Mouse (Mus musculus): ENCODE results near the gene Htra3. TPM values are rescaled to one million over a fixed set of nuclear protein-coding genes. Genes with fewer than 3 reads are reported as not detected.

The Htra3 gene
- polyA plus RNA-seq, 1 experiment from 2014 or later = 7.3 TPM

DNA sequence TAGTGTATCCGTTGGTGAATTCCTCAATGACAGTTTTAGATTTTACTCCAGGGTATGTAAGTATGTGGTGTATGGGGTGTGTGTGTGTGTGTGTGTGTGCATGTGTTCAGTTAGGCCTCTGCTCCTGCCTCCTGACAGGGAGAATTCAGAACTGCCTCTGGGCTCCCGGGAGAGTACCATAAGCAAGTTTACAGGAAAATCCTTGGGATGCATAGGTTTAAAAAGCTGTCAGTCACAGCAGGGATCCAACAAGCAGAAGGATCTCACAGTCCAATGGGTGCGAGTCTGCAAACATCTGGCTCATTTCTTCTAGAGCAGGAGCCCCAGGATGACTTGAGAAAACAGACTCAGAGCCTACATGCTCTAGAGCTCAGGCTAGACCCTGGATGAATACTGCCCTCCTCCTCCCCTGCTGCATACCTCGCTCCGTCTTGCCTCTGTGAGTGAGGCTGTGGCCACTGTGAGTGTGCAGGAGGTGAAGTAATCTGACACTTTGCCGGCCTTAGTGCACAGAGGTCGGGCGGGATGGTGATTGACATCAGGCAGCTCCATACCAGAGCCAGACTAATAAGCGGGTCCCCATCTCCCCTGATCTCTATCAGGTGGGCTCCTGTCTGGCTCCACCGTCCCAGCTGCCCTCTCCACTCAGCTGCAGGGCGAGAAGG lies 9.7 kb downstream of the Htra3 start:
- no peak for ATAC-seq (ENCODE audit: low FRiP score)
- H3K36me3 ChIP-seq = no peaks in the 10 kb centered on the region
- no peaks in the 10 kb centered on the region for H3K9me3 ChIP-seq (replicated peaks)
- H3K4me1 ChIP-seq = peaks cover 33% of the 10 kb centered on the region
- 35% methylated on average over 11 of the region's 11 CpGs for WGBS
- H3K27me3 ChIP-seq = no peaks in the 10 kb centered on the region
- no peak overlapping the region for H3K27ac ChIP-seq
- H3K4me3 ChIP-seq = no peak overlapping the region
- no peak overlapping the region for H3K4me2 ChIP-seq (replicated peaks)
- H3K9ac ChIP-seq = no peak overlapping the region

DNA sequence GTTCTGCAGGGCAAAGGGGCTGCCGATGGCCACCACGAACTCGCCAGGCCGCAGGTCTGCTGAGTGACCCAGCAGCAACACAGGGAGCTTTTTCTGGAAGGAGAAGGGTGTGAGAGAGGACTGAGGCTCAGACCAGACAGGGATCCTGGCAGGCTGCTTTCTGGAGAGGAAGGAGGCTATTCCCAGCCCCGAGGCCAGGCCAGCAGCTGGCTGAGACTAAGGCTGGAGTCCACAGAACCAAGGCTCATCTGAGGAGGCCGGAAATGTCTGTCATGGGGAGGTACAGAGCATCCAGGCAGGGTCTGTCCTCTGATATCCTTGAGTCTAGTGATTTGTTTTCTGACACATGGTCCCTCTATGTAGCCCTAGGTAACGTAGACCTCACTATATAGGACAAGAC lies 13.4 kb downstream of the Htra3 start:
- 90% methylated on average over 7 of the region's 7 CpGs for WGBS
- Histone ChIP-seq H3K36me3 (no peaks in the 10 kb centered on the region), H3K4me1 (peaks cover 16% of the 10 kb centered on the region), H3K4me3 (no peak overlapping the region), H3K9ac (no peak overlapping the region), H3K27me3 (no peaks in the 10 kb centered on the region), H3K4me2 (replicated peaks) (no peak overlapping the region), H3K9me3 (replicated peaks) (no peaks in the 10 kb centered on the region), H3K27ac (no peak overlapping the region)
- ATAC-seq (ENCODE audit: low FRiP score) = no peak

DNA sequence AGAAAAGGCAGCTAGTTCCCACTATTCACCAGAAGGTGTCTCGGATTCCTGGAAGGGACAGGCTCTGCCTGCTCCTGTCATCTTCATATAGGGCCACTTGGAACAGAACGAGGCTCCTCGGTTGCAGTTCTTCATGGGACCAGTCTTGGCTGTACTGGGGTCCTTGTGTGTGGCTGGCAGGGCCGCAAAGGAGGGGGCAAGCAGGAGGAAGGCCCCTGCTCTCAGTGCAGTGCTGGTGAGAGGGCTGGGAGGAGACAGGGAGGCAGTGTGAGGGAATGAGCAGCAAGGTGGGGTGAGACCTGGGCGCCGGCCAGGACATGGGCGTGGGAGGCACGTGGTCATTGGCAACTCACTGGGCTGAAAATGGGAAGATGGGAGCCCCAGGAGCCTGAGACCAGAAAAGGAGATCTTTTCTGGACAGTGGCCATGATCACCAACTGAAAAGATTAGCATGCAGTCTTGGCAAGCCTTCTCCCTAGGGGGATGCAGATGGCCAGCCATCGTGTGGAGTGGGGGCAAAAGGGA lies 17.5 kb downstream of the Htra3 start:
- no peak for ATAC-seq (ENCODE audit: low FRiP score)
- Histone ChIP-seq H3K27me3 (no peaks in the 10 kb centered on the region), H3K36me3 (no peaks in the 10 kb centered on the region), H3K9me3 (replicated peaks) (no peaks in the 10 kb centered on the region), H3K27ac (no peak overlapping the region), H3K4me1 (no peaks in the 10 kb centered on the region), H3K4me3 (no peak overlapping the region), H3K4me2 (replicated peaks) (no peak overlapping the region), H3K9ac (no peak overlapping the region)
- WGBS = 85% methylated on average over 9 of the region's 9 CpGs

DNA sequence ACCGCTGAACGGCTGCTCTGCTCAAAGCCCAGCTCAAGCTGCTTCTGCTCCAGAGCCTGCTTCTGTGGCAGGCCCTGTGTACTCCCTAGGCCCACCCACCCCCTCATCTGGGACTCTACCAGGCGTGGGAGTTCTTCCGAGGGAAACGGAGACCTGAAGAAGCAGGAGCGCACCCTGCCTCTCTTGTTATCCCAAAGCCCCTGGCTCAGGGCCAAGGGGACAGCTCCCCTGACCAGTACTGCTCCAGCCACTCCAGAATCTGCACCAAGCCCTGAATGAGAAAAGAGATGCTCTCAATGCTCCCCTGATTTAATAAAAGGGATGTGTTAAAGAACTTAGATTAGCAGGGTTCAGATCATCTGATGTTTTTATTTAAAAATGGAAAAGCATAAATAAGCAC lies 18.4 kb downstream of the Htra3 start:
- Histone ChIP-seq H3K4me3 (no peak overlapping the region), H3K4me1 (no peaks in the 10 kb centered on the region), H3K36me3 (no peaks in the 10 kb centered on the region), H3K4me2 (replicated peaks) (no peak overlapping the region), H3K9ac (no peak overlapping the region), H3K9me3 (replicated peaks) (no peaks in the 10 kb centered on the region), H3K27ac (no peak overlapping the region), H3K27me3 (no peaks in the 10 kb centered on the region)
- 83% methylated on average over 6 of the region's 6 CpGs for WGBS
- no peak for ATAC-seq (ENCODE audit: low FRiP score)

DNA sequence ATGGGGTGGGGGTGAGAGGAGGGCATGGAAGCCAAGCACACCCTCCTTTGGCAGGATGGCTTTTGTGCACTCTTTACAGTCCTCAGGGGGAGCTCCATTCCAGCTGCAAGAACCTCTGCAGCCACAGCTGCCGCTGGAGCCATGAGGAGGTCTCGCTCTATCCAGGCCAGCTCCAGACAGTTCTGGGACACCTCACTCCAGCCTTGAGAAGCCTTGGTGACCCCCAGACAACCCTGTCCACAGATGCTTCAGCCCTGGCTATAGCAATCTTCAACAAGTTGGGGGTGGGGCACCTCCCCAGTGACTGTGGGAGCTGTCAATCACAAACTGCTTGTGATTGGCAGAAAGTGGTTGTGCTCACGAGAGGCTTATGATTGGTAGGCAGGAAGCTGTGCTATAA lies 20.1 kb downstream of the Htra3 start:
- H3K9me3 ChIP-seq (replicated peaks) = no peaks in the 10 kb centered on the region
- ATAC-seq (ENCODE audit: low FRiP score) = no peak
- no peak overlapping the region for H3K4me3 ChIP-seq
- H3K27me3 ChIP-seq = no peaks in the 10 kb centered on the region
- no peak overlapping the region for H3K27ac ChIP-seq
- H3K9ac ChIP-seq = no peak overlapping the region
- H3K36me3 ChIP-seq = no peaks in the 10 kb centered on the region
- 52% methylated on average over 3 of the region's 3 CpGs for WGBS
- no peak overlapping the region for H3K4me2 ChIP-seq (replicated peaks)
- H3K4me1 ChIP-seq = no peaks in the 10 kb centered on the region

DNA sequence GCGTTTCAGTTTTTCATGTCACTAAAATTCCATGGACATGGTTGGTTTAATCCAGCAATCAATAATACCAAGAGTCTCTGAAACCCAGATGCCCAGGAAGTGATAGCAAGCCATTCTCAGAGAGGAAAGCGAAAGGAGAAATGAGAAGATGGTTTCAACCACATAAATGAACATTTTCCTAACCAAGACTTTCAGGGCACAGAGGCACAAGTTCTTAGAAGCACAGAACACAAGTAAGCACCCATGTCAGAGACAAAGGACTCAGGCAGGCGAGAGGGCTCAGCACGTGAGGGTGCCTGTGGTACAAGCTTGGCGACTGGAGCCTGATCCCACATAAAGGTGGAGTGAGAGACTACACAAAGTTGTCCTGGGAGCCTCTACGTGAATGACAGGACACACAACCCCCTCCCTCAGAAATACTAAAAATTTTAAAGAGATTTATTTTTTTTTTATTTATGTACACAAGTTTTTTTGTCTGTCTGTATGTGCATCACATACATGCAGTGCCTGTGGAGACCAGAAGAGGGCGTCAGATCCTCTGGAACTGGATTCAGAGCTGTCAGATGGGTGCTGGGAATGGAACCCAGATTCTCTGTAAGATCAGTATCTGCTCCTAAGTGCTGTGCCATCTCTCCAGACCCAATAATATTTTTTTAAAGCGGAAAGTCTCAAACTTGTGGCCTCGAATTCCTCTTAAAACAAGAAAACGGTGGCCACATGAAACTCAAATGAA lies 23.7 kb downstream of the Htra3 start:
- no peaks in the 10 kb centered on the region for H3K9me3 ChIP-seq (replicated peaks)
- no peak for ATAC-seq (ENCODE audit: low FRiP score)
- no peaks in the 10 kb centered on the region for H3K27me3 ChIP-seq
- H3K4me2 ChIP-seq (replicated peaks) = no peak overlapping the region
- no peak overlapping the region for H3K4me3 ChIP-seq
- no peaks in the 10 kb centered on the region for H3K36me3 ChIP-seq
- no peak overlapping the region for H3K27ac ChIP-seq
- H3K4me1 ChIP-seq = no peaks in the 10 kb centered on the region
- WGBS = 90% methylated on average over 10 of the region's 10 CpGs
- H3K9ac ChIP-seq = no peak overlapping the region

DNA sequence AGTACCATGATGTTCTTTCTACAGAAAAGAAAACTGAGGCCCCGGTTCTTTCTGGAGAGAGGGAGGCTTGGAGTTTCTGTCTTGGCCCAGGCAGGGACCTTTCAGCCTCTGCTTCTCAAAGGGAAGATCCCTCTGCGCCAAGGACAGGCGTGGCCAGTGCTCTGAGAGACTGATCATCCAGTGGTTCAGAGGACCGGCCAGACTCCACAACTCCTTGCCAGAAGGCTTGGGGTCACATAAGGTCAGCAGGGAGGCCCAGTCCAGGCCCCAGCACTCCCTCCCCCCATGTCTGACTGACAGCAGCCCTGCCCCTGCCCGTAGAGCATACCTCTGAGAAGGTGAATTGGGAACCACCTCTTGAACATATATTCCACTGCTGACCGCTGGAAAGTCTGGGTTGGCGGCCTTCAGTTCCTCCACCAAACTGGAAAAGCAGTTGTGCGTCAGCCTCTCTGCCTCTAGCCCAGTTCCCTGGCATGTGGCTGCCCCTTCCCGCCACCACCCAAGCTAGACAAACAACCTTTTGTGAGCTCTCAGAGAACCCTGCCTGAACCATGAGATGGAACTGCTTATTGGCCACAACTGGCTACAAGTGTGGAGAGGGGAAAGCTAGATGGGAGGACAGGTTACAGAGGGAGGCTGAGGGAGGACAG lies 25.7 kb downstream of the Htra3 start:
- no peak for ATAC-seq (ENCODE audit: low FRiP score)
- Histone ChIP-seq H3K4me3 (no peak overlapping the region), H3K27ac (no peak overlapping the region), H3K36me3 (no peaks in the 10 kb centered on the region), H3K9me3 (replicated peaks) (no peaks in the 10 kb centered on the region), H3K4me1 (no peaks in the 10 kb centered on the region), H3K9ac (no peak overlapping the region), H3K4me2 (replicated peaks) (no peak overlapping the region), H3K27me3 (no peaks in the 10 kb centered on the region)
- WGBS = 74% methylated on average over 9 of the region's 9 CpGs

DNA sequence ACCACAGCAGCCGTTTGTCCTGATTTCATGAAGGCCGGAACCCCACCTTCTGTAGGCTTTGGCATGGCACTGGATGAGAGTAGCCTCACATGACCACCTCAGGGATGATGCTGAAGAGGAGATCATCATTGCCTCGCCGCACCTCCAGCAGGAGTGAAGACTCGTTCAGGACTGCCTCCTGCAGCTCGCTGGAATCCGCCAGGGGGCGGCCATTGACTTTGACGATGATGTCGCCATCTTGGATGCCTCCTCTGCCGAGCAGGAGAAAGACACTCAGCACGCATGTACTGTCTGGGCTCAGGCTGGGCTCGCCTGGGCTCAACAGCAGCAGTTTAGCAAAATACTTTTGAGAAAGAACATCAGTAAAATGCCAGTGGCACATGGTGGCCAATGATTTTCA lies 26.7 kb downstream of the Htra3 start:
- H3K4me2 ChIP-seq (replicated peaks) = no peak overlapping the region
- no peaks in the 10 kb centered on the region for H3K4me1 ChIP-seq
- H3K36me3 ChIP-seq = no peaks in the 10 kb centered on the region
- 90% methylated on average over 13 of the region's 13 CpGs for WGBS
- no peak overlapping the region for H3K4me3 ChIP-seq
- no peak overlapping the region for H3K27ac ChIP-seq
- no peak for ATAC-seq (ENCODE audit: low FRiP score)
- H3K9me3 ChIP-seq (replicated peaks) = no peaks in the 10 kb centered on the region
- no peaks in the 10 kb centered on the region for H3K27me3 ChIP-seq
- H3K9ac ChIP-seq = no peak overlapping the region

DNA sequence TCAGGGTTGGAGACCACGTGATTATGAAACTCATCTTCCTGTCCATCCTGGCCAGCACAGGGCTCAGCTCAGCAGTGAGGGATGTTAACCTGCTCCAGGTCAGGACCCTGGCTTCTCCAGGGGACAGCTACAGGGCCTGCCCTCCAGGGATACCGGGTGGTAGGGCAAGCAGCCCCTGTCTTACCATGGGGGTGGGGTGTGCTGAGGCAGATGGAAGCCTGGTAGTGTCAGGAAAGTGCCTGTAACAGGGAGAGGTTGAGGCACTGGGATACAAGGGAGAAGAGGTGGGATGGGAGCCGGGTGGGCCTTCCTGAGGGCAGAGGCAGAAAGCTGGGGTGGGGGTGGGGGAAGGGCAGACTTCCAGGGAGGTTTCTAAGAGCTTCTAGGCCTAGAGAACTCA lies 27.3 kb downstream of the Htra3 start:
- no peak overlapping the region for H3K27ac ChIP-seq
- no peaks in the 10 kb centered on the region for H3K9me3 ChIP-seq (replicated peaks)
- ATAC-seq (ENCODE audit: low FRiP score) = no peak
- no peaks in the 10 kb centered on the region for H3K27me3 ChIP-seq
- H3K9ac ChIP-seq = no peak overlapping the region
- no peak overlapping the region for H3K4me3 ChIP-seq
- H3K4me2 ChIP-seq (replicated peaks) = no peak overlapping the region
- H3K4me1 ChIP-seq = no peaks in the 10 kb centered on the region
- no peaks in the 10 kb centered on the region for H3K36me3 ChIP-seq
- 89% methylated on average over 3 of the region's 3 CpGs for WGBS

DNA sequence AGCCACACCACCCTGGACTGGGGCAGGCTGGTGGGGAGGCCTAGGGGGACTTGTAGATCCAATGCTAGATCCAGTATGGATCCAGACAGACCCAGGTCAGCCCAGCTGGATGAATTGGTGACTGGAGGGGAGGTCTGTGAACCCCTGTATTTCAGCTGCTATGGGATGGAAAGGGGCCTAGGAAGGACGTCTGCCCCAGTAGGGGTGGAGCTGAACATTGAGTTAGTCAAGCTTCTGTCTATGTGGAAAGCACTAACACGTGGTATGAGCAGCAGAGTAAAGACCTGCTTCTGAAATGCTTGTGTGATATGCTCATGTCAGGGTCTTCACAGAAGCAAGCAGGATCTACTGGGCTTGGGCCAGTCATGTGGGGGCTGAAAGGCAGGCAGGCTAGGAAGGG lies 31.4 kb downstream of the Htra3 start:
- Histone ChIP-seq H3K9me3 (replicated peaks) (no peaks in the 10 kb centered on the region), H3K4me3 (no peak overlapping the region), H3K4me2 (replicated peaks) (no peak overlapping the region), H3K4me1 (no peaks in the 10 kb centered on the region), H3K27me3 (no peaks in the 10 kb centered on the region), H3K9ac (no peak overlapping the region), H3K27ac (no peak overlapping the region), H3K36me3 (no peaks in the 10 kb centered on the region)
- no peak for ATAC-seq (ENCODE audit: low FRiP score)
- 67% methylated on average over 2 of the region's 2 CpGs for WGBS

DNA sequence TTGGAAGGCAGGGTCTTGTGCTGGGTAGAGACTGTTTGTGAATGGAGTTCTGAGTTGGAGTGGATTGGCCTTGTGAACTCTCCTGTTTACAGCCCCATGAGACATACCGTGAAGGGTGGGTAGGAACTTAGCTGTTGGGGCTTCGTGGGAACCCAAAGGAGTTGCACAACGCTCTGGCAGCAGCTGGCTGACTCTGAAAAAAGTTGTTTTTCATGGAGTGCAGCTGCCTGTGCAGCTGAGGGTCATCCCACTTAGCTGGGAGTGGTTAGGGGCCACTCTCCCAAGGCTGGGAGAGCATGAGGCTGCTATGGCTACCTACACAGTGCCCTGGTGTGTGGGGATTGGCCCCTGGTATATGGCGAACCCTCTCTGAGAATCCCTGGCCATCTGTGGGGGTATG lies 32.0 kb downstream of the Htra3 start:
- no peak overlapping the region for H3K4me2 ChIP-seq (replicated peaks)
- H3K9ac ChIP-seq = no peak overlapping the region
- no peak overlapping the region for H3K4me3 ChIP-seq
- no peaks in the 10 kb centered on the region for H3K27me3 ChIP-seq
- no peaks in the 10 kb centered on the region for H3K36me3 ChIP-seq
- WGBS = 72% methylated on average over 4 of the region's 4 CpGs
- no peaks in the 10 kb centered on the region for H3K9me3 ChIP-seq (replicated peaks)
- no peaks in the 10 kb centered on the region for H3K4me1 ChIP-seq
- no peak for ATAC-seq (ENCODE audit: low FRiP score)
- H3K27ac ChIP-seq = no peak overlapping the region

DNA sequence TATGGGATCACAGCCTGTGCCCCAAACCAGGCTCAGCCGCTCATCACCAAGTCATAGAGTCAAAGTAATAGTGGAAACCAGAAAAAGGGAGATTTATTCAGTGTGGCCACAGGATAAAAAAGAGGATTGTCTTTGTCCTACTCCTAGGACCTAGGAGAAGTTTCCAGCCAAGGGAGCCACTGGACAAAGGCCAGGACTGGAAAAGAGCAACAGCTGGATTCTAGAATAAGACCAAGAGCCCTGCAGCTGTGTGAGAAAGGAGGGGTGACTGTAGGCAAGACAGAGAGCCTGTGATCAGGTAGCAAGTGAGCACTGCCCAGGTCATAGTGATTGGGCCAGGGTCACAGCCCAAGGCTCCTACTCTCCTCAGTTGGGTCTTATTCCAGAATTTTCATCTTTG lies 32.7 kb downstream of the Htra3 start:
- H3K27me3 ChIP-seq = no peaks in the 10 kb centered on the region

More for the DNA sequence above, 32.7 kb downstream of the Htra3 start:
- Histone ChIP-seq H3K4me3 (no peak overlapping the region), H3K27ac (no peak overlapping the region), H3K4me1 (no peaks in the 10 kb centered on the region), H3K9ac (no peak overlapping the region), H3K36me3 (no peaks in the 10 kb centered on the region), H3K9me3 (replicated peaks) (no peaks in the 10 kb centered on the region), H3K4me2 (replicated peaks) (no peak overlapping the region)
- no peak for ATAC-seq (ENCODE audit: low FRiP score)
- WGBS = 90% methylated on average over 1 of the region's 1 CpGs
